Mouse (Mus musculus): ENCODE results near the gene Unc45b. TPM values are rescaled to one million over a fixed set of nuclear protein-coding genes. Genes with fewer than 3 reads are reported as not detected.

Gene Unc45b
- polyA plus RNA-seq, 1 experiment from 2014 or later = 11.5 TPM

GRCm38 (mm10) chr11:82947457-82947856 is 37.1 kb downstream of the Unc45b start:
- H3K9ac ChIP-seq (replicated peaks) = no peak overlapping the region
- no peak for ATAC-seq (ENCODE audit: insufficient number of reproducible peaks, insufficient read depth, low FRiP score, low TSS enrichment, low read depth)
- H3K9me3 ChIP-seq = no peaks in the 10 kb centered on the region
- H3K4me1 ChIP-seq (replicated peaks) = 0 out of 2 replicates have a peak, but pooled peaks cover 9% of the 10 kb centered on the region
- H3K36me3 ChIP-seq = no peaks in the 10 kb centered on the region
- WGBS = 50% methylated on average over 4 of the region's 4 CpGs
- H3K4me2 ChIP-seq = no peak overlapping the region
- peaks cover 50% of the 10 kb centered on the region for H3K27me3 ChIP-seq
- no peak overlapping the region for H3K4me3 ChIP-seq (replicated peaks)
- no peak overlapping the region for H3K27ac ChIP-seq

- no peak for ATAC-seq (ENCODE audit: insufficient number of reproducible peaks, insufficient read depth, low FRiP score, low TSS enrichment, low read depth)
- 89% methylated on average over 9 of the region's 9 CpGs for WGBS
- Histone ChIP-seq H3K36me3 (no peaks in the 10 kb centered on the region), H3K9ac (replicated peaks) (no peak overlapping the region), H3K4me1 (replicated peaks) (0 out of 2 replicates have a peak, but pooled peaks cover 9% of the 10 kb centered on the region), H3K9me3 (no peaks in the 10 kb centered on the region), H3K27ac (no peak overlapping the region), H3K4me3 (replicated peaks) (no peak overlapping the region), H3K27me3 (peaks cover 66% of the 10 kb centered on the region), H3K4me2 (no peak overlapping the region)
These were observed 38.7 kb downstream of the Unc45b start for GRCm38 (mm10) chr11:82949036-82949435.

- H3K27me3 ChIP-seq = peaks cover 77% of the 10 kb centered on the region
These were observed 40.6 kb downstream of the Unc45b start, which contains the start of gene Slfn5 for GRCm38 (mm10) chr11:82950736-82951481. Slfn5 (plus strand) TSS chr11:82951349.

GRCm38 (mm10) chr11:82951865-82952611 is 41.7 kb downstream of the Unc45b start:
- Histone ChIP-seq H3K4me3 (replicated peaks) (no peak overlapping the region; the same call in 1 of the 2 replicates), H3K4me1 (replicated peaks) (0 out of 2 replicates have a peak, but pooled peaks cover 9% of the 10 kb centered on the region), H3K27ac (no peak overlapping the region), H3K9ac (replicated peaks) (no peak overlapping the region), H3K4me2 (peak overlapping the region; percentile 28; the same call in 1 of the 2 replicates), H3K36me3 (no peaks in the 10 kb centered on the region), H3K9me3 (no peaks in the 10 kb centered on the region), H3K27me3 (peaks cover 74% of the 10 kb centered on the region)
- no peak for ATAC-seq (ENCODE audit: insufficient number of reproducible peaks, insufficient read depth, low FRiP score, low TSS enrichment, low read depth)
- WGBS = 10% methylated on average over 28 of the region's 28 CpGs

More at GRCm38 (mm10) chr11:82950736-82951481, 40.6 kb downstream of the Unc45b start, which contains the start of gene Slfn5:
- H3K9ac ChIP-seq (replicated peaks) = no peak within 1 kb of the TSS
- ATAC-seq (ENCODE audit: insufficient number of reproducible peaks, insufficient read depth, low FRiP score, low TSS enrichment, low read depth) = no peak
- peak within 1 kb of the TSS; percentile 28; the same call in 1 of the 2 replicates for H3K4me2 ChIP-seq
- no peaks in the 10 kb centered on the region for H3K9me3 ChIP-seq
- WGBS = 5% methylated on average over 10 of the region's 10 CpGs
- no peaks in the 10 kb centered on the region for H3K36me3 ChIP-seq
- no peak within 1 kb of the TSS for H3K27ac ChIP-seq
- H3K4me1 ChIP-seq (replicated peaks) = 0 out of 2 replicates have a peak, but pooled peaks cover 9% of the 10 kb centered on the region
- no peak within 1 kb of the TSS; the same call in 1 of the 2 replicates for H3K4me3 ChIP-seq (replicated peaks)

- H3K4me1 ChIP-seq (replicated peaks) = 0 out of 2 replicates have a peak, but pooled peaks cover 9% of the 10 kb centered on the region
- H3K27me3 ChIP-seq = peaks cover 68% of the 10 kb centered on the region
- 59% methylated on average over 9 of the region's 9 CpGs for WGBS
- H3K4me2 ChIP-seq = 0 out of 2 replicates have a peak overlapping the region, but pooled peaks have one; percentile 28
- no peaks in the 10 kb centered on the region for H3K36me3 ChIP-seq
- H3K9me3 ChIP-seq = no peaks in the 10 kb centered on the region
- no peak overlapping the region for H3K9ac ChIP-seq (replicated peaks)
- no peak overlapping the region for H3K4me3 ChIP-seq (replicated peaks)
- no peak overlapping the region for H3K27ac ChIP-seq
- ATAC-seq (ENCODE audit: insufficient number of reproducible peaks, insufficient read depth, low FRiP score, low TSS enrichment, low read depth) = no peak
These were observed 42.5 kb downstream of the Unc45b start for GRCm38 (mm10) chr11:82952612-82953542.

- 77% methylated on average over 6 of the region's 6 CpGs for WGBS
These were observed 44.3 kb downstream of the Unc45b start for GRCm38 (mm10) chr11:82954631-82955030.

GRCm38 (mm10) chr11:82956925-82957324 is 46.6 kb downstream of the Unc45b start:
- 0 out of 2 replicates have a peak, but pooled peaks cover 1% of the 10 kb centered on the region for H3K4me1 ChIP-seq (replicated peaks)
- peaks cover 42% of the 10 kb centered on the region for H3K27me3 ChIP-seq
- 85% methylated on average over 10 of the region's 10 CpGs for WGBS
- ATAC-seq (ENCODE audit: insufficient number of reproducible peaks, insufficient read depth, low FRiP score, low TSS enrichment, low read depth) = no peak
- H3K9ac ChIP-seq (replicated peaks) = no peak overlapping the region
- H3K4me2 ChIP-seq = no peak overlapping the region
- H3K9me3 ChIP-seq = no peaks in the 10 kb centered on the region
- H3K36me3 ChIP-seq = no peaks in the 10 kb centered on the region
- no peak overlapping the region for H3K4me3 ChIP-seq (replicated peaks)
- H3K27ac ChIP-seq = no peak overlapping the region

More at GRCm38 (mm10) chr11:82954631-82955030, 44.3 kb downstream of the Unc45b start:
- peaks cover 57% of the 10 kb centered on the region for H3K27me3 ChIP-seq
- H3K4me1 ChIP-seq (replicated peaks) = 0 out of 2 replicates have a peak, but pooled peaks cover 9% of the 10 kb centered on the region
- no peaks in the 10 kb centered on the region for H3K9me3 ChIP-seq
- ATAC-seq (ENCODE audit: insufficient number of reproducible peaks, insufficient read depth, low FRiP score, low TSS enrichment, low read depth) = no peak
- no peak overlapping the region for H3K4me2 ChIP-seq
- H3K9ac ChIP-seq (replicated peaks) = no peak overlapping the region
- H3K27ac ChIP-seq = no peak overlapping the region
- H3K36me3 ChIP-seq = no peaks in the 10 kb centered on the region
- H3K4me3 ChIP-seq (replicated peaks) = no peak overlapping the region

- no peak for ATAC-seq (ENCODE audit: insufficient number of reproducible peaks, insufficient read depth, low FRiP score, low TSS enrichment, low read depth)
These were observed 49.3 kb downstream of the Unc45b start for GRCm38 (mm10) chr11:82959613-82960012.

GRCm38 (mm10) chr11:82961743-82962142 is 51.4 kb downstream of the Unc45b start:
- Histone ChIP-seq H3K36me3 (no peaks in the 10 kb centered on the region), H3K4me3 (replicated peaks) (no peak overlapping the region), H3K4me2 (no peak overlapping the region), H3K9ac (replicated peaks) (no peak overlapping the region), H3K9me3 (no peaks in the 10 kb centered on the region), H3K27me3 (0 out of 2 replicates have a peak, but pooled peaks cover 8% of the 10 kb centered on the region), H3K4me1 (replicated peaks) (no peaks in the 10 kb centered on the region), H3K27ac (no peak overlapping the region)
- WGBS = 63% methylated on average over 2 of the region's 2 CpGs
- no peak for ATAC-seq (ENCODE audit: insufficient number of reproducible peaks, insufficient read depth, low FRiP score, low TSS enrichment, low read depth)

More at GRCm38 (mm10) chr11:82959613-82960012, 49.3 kb downstream of the Unc45b start:
- no peaks in the 10 kb centered on the region for H3K9me3 ChIP-seq
- no peak overlapping the region for H3K27ac ChIP-seq
- peaks cover 16% of the 10 kb centered on the region for H3K27me3 ChIP-seq
- no peaks in the 10 kb centered on the region for H3K36me3 ChIP-seq
- no peak overlapping the region for H3K4me3 ChIP-seq (replicated peaks)
- no peak overlapping the region for H3K9ac ChIP-seq (replicated peaks)
- H3K4me1 ChIP-seq (replicated peaks) = no peaks in the 10 kb centered on the region
- 22% methylated on average over 4 of the region's 4 CpGs for WGBS
- H3K4me2 ChIP-seq = no peak overlapping the region

- no peak overlapping the region for H3K27ac ChIP-seq
- no peaks in the 10 kb centered on the region for H3K4me1 ChIP-seq (replicated peaks)
- no peaks in the 10 kb centered on the region for H3K9me3 ChIP-seq
- 83% methylated on average over 8 of the region's 8 CpGs for WGBS
- 0 out of 2 replicates have a peak, but pooled peaks cover 8% of the 10 kb centered on the region for H3K27me3 ChIP-seq
- no peak overlapping the region for H3K4me2 ChIP-seq
- H3K36me3 ChIP-seq = no peaks in the 10 kb centered on the region
- H3K4me3 ChIP-seq (replicated peaks) = no peak overlapping the region
- ATAC-seq (ENCODE audit: insufficient number of reproducible peaks, insufficient read depth, low FRiP score, low TSS enrichment, low read depth) = no peak
- H3K9ac ChIP-seq (replicated peaks) = no peak overlapping the region
These were observed 51.9 kb downstream of the Unc45b start for GRCm38 (mm10) chr11:82962215-82962614.
